Mouse (Mus musculus) thymus, adult 2 months (tissue): ENCODE measurements around the gene Mboat1. TPM values are rescaled to one million over a fixed set of nuclear protein-coding genes. Genes with fewer than 3 reads are reported as not detected.
A peak's percentile ranks its signal among the peaks of the same experiment; 100 is the strongest.

Source experiments
- DNase-seq: peaks from one replicate; pipeline ENCODE4 v3.0.0; 2021
- H3K27ac ChIP-seq: fragments of 200-500 bp; 2 replicates; pipeline ENCODE4 v1.5.1; 2012; ENCODE audit warnings: low read length, control low read depth; ENCODE audit not compliant: control insufficient read depth, insufficient read depth
- H3K27me3 ChIP-seq: fragments of 200-500 bp; 2 replicates; pipeline ENCODE4 v1.6.1; 2012; ENCODE audit warnings: mild to moderate bottlenecking, low read length, moderate library complexity, mixed read lengths; ENCODE audit not compliant: control insufficient read depth, insufficient read depth
- H3K36me3 ChIP-seq: fragments of 200-500 bp; 2 replicates; pipeline ENCODE4 v1.6.1; 2012; ENCODE audit warnings: mild to moderate bottlenecking, low read length, moderate library complexity; ENCODE audit not compliant: control insufficient read depth, insufficient read depth
- H3K4me1 ChIP-seq: fragments of 200-500 bp; replicated peaks from 2 replicates; pipeline ENCODE4 v1.6.1; 2012; ENCODE audit warnings: low read length; ENCODE audit not compliant: control insufficient read depth, insufficient read depth
- H3K4me3 ChIP-seq: fragments of 200-500 bp; 2 replicates; pipeline ENCODE4 v1.5.1; 2012; ENCODE audit warnings: mild to moderate bottlenecking, low read length, control low read depth, moderate library complexity; ENCODE audit not compliant: control insufficient read depth, insufficient read depth
- CTCF ChIP-seq: fragments of 200-500 bp; IDR thresholded peaks from 2 replicates; pipeline ENCODE4 v1.5.1; 2012; ENCODE audit warnings: mild to moderate bottlenecking, control low read depth, low read length, moderate library complexity, borderline replicate concordance; ENCODE audit not compliant: control insufficient read depth, poor library complexity, insufficient read depth; ENCODE audit errors: extremely low read depth
- POLR2A ChIP-seq: fragments of 200-500 bp; IDR thresholded peaks from 2 replicates; pipeline ENCODE4 v1.6.1; 2012; ENCODE audit warnings: mild to moderate bottlenecking, low read length, control low read depth, moderate library complexity; ENCODE audit not compliant: control insufficient read depth, poor library complexity, insufficient read depth; ENCODE audit errors: extremely low read depth
- WGBS: fragments of 180-500 bp; shearing (Covaris S2); methylation state at CpG from one replicate; pipeline ENCODE4 v1.1.7; 2018; 5-methylcytosine and 5-hydroxymethylcytosine counted together
- polyA plus RNA-seq: library from polyadenylated mRNA; depleted of rRNA; stranded (reverse); fragments of >200 nt; gene quantifications from 2 replicates; pipeline ENCODE4 v1.2.3, GENCODE M21; 2012

Mboat1 gene
- polyA plus RNA-seq, 1 experiment = 7.2 TPM

- no peak overlapping the region for H3K4me3 ChIP-seq
- 94% methylated on average over 4 of the region's 4 CpGs for WGBS
- no peak overlapping the region for H3K27ac ChIP-seq
- no peaks in the 10 kb centered on the region for H3K36me3 ChIP-seq
- peaks cover 8% of the 10 kb centered on the region; the same call in 1 of the 2 replicates for H3K4me1 ChIP-seq
- no peak for DNase-seq
- H3K27me3 ChIP-seq = no peaks in the 10 kb centered on the region
- TF ChIP-seq CTCF (no peak), POLR2A (no peak)
Observed at GRCm38 (mm10) chr13:30159626-30160025, 23.3 kb downstream of the Mboat1 start.

- no peak overlapping the region for H3K27ac ChIP-seq
- TF ChIP-seq CTCF = no peak
- no peak for TF ChIP-seq POLR2A
- DNase-seq = no peak
- WGBS = 98% methylated on average over 2 of the region's 2 CpGs
- no peak overlapping the region for H3K4me3 ChIP-seq
- no peaks in the 10 kb centered on the region for H3K36me3 ChIP-seq
- H3K27me3 ChIP-seq = no peaks in the 10 kb centered on the region
- peaks cover 2% of the 10 kb centered on the region for H3K4me1 ChIP-seq
Observed at GRCm38 (mm10) chr13:30163521-30163920, 27.2 kb downstream of the Mboat1 start.

GRCm38 (mm10) chr13:30166138-30167090 is 30.1 kb downstream of the Mboat1 start:
- H3K36me3 ChIP-seq = no peaks in the 10 kb centered on the region
- peak overlapping the region; percentile 69 for H3K27ac ChIP-seq
- WGBS = 8% methylated on average over 13 of the region's 14 CpGs
- H3K27me3 ChIP-seq = no peaks in the 10 kb centered on the region
- DNase-seq = peak; percentile 22
- peaks cover 2% of the 10 kb centered on the region for H3K4me1 ChIP-seq
- H3K4me3 ChIP-seq = no peak overlapping the region
- no peak for TF ChIP-seq POLR2A
- no peak for TF ChIP-seq CTCF

GRCm38 (mm10) chr13:30167499-30167898 is 31.2 kb downstream of the Mboat1 start:
- whole genome bisulfite sequencing = 90% methylated on average over 4 of the region's 4 CpGs
- H3K27me3 ChIP-seq = no peaks in the 10 kb centered on the region
- no peak for TF ChIP-seq CTCF
- TF ChIP-seq POLR2A = no peak
- H3K4me1 ChIP-seq = peaks cover 2% of the 10 kb centered on the region
- no peak overlapping the region for H3K4me3 ChIP-seq
- no peaks in the 10 kb centered on the region for H3K36me3 ChIP-seq
- H3K27ac ChIP-seq = no peak overlapping the region
- DNase-seq = no peak

GRCm38 (mm10) chr13:30168803-30169202 is 32.5 kb downstream of the Mboat1 start:
- no peak overlapping the region for H3K4me3 ChIP-seq
- no peaks in the 10 kb centered on the region for H3K27me3 ChIP-seq
- no peak for TF ChIP-seq POLR2A
- no peak for TF ChIP-seq CTCF
- 91% methylated on average over 4 of the region's 4 CpGs for WGBS
- no peaks in the 10 kb centered on the region for H3K36me3 ChIP-seq
- no peak overlapping the region for H3K27ac ChIP-seq
- peaks cover 2% of the 10 kb centered on the region for H3K4me1 ChIP-seq
- DNase-seq = no peak

- Histone ChIP-seq H3K4me1 (peaks cover 2% of the 10 kb centered on the region), H3K27ac (no peak overlapping the region), H3K27me3 (no peaks in the 10 kb centered on the region), H3K36me3 (no peaks in the 10 kb centered on the region), H3K4me3 (no peak overlapping the region)
- TF ChIP-seq POLR2A = no peak
- TF ChIP-seq CTCF = no peak
- no peak for DNase-seq
- WGBS = 96% methylated on average over 6 of the region's 6 CpGs
Observed at GRCm38 (mm10) chr13:30170061-30170460, 33.8 kb downstream of the Mboat1 start.

GRCm38 (mm10) chr13:30174586-30174985 is 38.3 kb downstream of the Mboat1 start:
- no peaks in the 10 kb centered on the region for H3K36me3 ChIP-seq
- TF ChIP-seq CTCF (no peak), POLR2A (no peak)
- H3K4me1 ChIP-seq = no peaks in the 10 kb centered on the region
- H3K27ac ChIP-seq = no peak overlapping the region
- no peak overlapping the region for H3K4me3 ChIP-seq
- no peak for DNase-seq
- 57% methylated on average over 4 of the region's 4 CpGs for WGBS
- H3K27me3 ChIP-seq = no peaks in the 10 kb centered on the region
